Mouse (Mus musculus) hindbrain, embryonic 16.5 days (tissue): Measurements from ENCODE around the gene Cnot1. TPM values are rescaled to one million over a fixed set of nuclear protein-coding genes. Genes with fewer than 3 reads are reported as not detected.
A peak's percentile ranks its signal among the peaks of the same experiment; 100 is the strongest.

ENCODE experiments used
- ATAC-seq: fragments of 200-750 bp; cut with Nextera tagmentation; 2 replicates; pipeline ENCODE4 v1.8.0; 2017; ENCODE audit warnings: moderate TSS enrichment, moderate library complexity
- H3K27ac ChIP-seq: fragments of 300-500 bp; sonication (generic); 2 replicates; pipeline ENCODE4 v1.5.1; 2014; ENCODE audit warnings: low read depth, mild to moderate bottlenecking, control low read depth, low read length, moderate library complexity
- H3K27me3 ChIP-seq: fragments of 300-500 bp; sonication (generic); replicated peaks from 2 replicates; pipeline ENCODE4 v1.6.1; 2014; ENCODE audit warnings: low read length; ENCODE audit not compliant: control insufficient read depth, insufficient read depth
- H3K36me3 ChIP-seq: fragments of 300-500 bp; sonication (generic); 2 replicates; pipeline ENCODE4 v1.6.1; 2014; ENCODE audit warnings: mild to moderate bottlenecking, low read length, moderate library complexity, mixed read lengths; ENCODE audit not compliant: control insufficient read depth, insufficient read depth
- H3K4me1 ChIP-seq: fragments of 300-500 bp; sonication (generic); 2 replicates; pipeline ENCODE4 v1.6.1; 2014; ENCODE audit warnings: low read depth, low read length; ENCODE audit not compliant: control insufficient read depth, insufficient read depth
- H3K4me2 ChIP-seq: fragments of 300-500 bp; sonication (generic); 2 replicates; pipeline ENCODE4 v1.6.1; 2014; ENCODE audit warnings: mild to moderate bottlenecking, low read length, control low read depth, moderate library complexity
- H3K4me3 ChIP-seq: fragments of 300-500 bp; sonication (generic); 2 replicates; pipeline ENCODE4 v1.5.1; 2014; ENCODE audit warnings: mild to moderate bottlenecking, low read length, control low read depth, moderate library complexity
- H3K9ac ChIP-seq: fragments of 300-500 bp; sonication (generic); 2 replicates; pipeline ENCODE4 v1.6.1; 2014; ENCODE audit warnings: low read depth, mild to moderate bottlenecking, control low read depth, low read length, moderate library complexity
- H3K9me3 ChIP-seq: fragments of 300-500 bp; sonication (generic); 2 replicates; pipeline ENCODE4 v1.6.1; 2014; ENCODE audit warnings: mild to moderate bottlenecking, low read length, moderate library complexity; ENCODE audit not compliant: control insufficient read depth
- WGBS: fragments of 180-500 bp; shearing (Covaris S2); extraction: QIAGEN DNeasy Blood & Tissue Kit; methylation state at CpG from one replicate; pipeline ENCODE4 v1.1.7; 2014; 5-methylcytosine and 5-hydroxymethylcytosine counted together
- polyA plus RNA-seq: library from polyadenylated mRNA; unstranded; fragments of >200 nt; fragmentation: Nextera tagmentation; extraction: Ambion mirVana; gene quantifications from 2 replicates; pipeline ENCODE4 v1.2.1, GENCODE M21; 2015

Cnot1 gene
- polyA plus RNA-seq, 1 experiment from 2014 or later, result 31.3 TPM

DNA sequence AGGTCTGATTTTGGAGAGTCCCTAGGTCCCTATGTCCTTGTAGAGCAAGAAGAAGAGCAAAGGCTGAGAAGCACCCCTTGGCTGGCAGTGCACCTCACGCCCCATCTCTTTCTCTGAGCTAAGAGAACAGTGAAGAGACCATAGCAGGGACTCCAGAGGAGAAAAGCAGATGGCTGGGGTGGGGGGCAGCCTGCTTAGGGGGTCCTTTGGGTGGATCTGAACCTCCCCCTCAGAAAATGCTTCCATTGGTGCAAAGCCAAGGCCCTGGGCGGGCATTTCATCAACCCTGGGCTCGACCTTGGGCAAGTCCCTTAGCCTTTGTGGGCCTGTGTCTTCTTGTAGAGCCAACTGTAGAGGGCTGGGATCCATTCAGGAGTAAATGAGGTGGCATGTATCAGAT lies 102.7 kb downstream of the Cnot1 start:
- 94% methylated on average over 3 of the region's 3 CpGs for whole genome bisulfite sequencing
- H3K4me3 ChIP-seq, result peak overlapping the region; percentile 75
- H3K36me3 ChIP-seq, result peaks cover 24% of the 10 kb centered on the region
- no peak overlapping the region for H3K27ac ChIP-seq
- H3K27me3 ChIP-seq, result no peaks in the 10 kb centered on the region
- ATAC-seq, result no peak
- peak overlapping the region; percentile 88 for H3K9ac ChIP-seq
- H3K9me3 ChIP-seq, result no peaks in the 10 kb centered on the region
- peak overlapping the region; percentile 80 for H3K4me2 ChIP-seq
- peaks cover 42% of the 10 kb centered on the region for H3K4me1 ChIP-seq

GRCm38 (mm10) chr8:95703461-95704260 lies 103.6 kb downstream of the Cnot1 start:
- peak; percentile 46 for ATAC-seq
- Histone ChIP-seq H3K9me3 (no peaks in the 10 kb centered on the region), H3K9ac (peak overlapping the region; percentile 88), H3K36me3 (peaks cover 19% of the 10 kb centered on the region), H3K4me1 (peaks cover 42% of the 10 kb centered on the region), H3K4me3 (peak overlapping the region; percentile 75), H3K4me2 (peak overlapping the region; percentile 80), H3K27me3 (no peaks in the 10 kb centered on the region), H3K27ac (peak overlapping the region; percentile 84)
- under 1% methylated on average over 14 of the region's 15 CpGs for WGBS

DNA sequence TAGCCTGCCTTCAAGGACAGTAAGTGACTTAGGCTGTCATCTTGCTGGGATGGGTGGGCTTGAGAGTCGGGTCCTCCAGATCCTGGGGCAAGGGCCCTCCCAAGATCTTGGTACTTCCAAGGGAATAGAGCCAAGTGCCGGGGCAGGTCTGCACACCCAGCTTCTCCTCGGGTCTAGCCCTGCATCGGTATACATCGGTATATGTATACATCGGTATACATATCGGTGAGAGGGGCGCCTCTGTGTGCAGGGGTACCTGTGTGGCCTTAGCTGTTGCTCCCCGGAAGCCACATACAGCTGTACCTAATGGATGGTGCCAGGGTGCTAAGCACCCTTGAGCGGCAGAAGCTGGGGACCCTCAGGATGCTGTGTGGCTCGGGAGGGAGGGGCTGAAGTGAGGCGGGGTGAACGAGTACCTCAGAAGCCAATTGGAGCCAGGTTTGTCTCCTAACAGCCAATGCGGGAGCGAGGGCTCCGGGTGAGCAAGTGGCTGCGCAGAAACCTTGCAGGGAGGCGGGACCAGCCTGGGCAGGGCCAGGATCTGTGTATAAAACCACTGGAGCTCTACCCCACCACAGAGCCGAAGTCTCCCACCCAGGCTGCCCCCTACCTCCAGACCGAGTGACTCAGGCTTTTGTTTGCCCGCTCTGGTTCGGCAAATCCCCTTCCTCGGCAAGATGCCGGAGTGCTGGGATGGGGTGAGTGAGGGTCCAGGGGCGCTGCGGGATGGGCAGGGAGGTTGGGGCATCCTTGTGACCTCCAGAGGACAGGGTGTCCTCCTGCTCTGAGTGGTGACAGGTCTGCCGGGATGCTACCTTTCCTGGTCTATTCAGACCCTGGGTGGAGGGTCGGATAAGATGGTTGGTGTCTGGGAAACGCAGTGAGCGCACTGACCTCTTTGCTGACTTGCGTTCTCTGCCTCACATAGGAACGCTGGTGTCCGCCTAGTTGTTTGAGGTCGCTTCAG lies 104.5 kb downstream of the Cnot1 start:
- Histone ChIP-seq H3K27ac (peak overlapping the region; percentile 84), H3K4me3 (peak overlapping the region; percentile 75), H3K4me2 (peak overlapping the region; percentile 80), H3K9ac (peak overlapping the region; percentile 88), H3K27me3 (no peaks in the 10 kb centered on the region), H3K4me1 (peaks cover 42% of the 10 kb centered on the region), H3K9me3 (no peaks in the 10 kb centered on the region), H3K36me3 (peaks cover 15% of the 10 kb centered on the region)
- whole genome bisulfite sequencing, result under 1% methylated on average over 32 of the region's 34 CpGs
- ATAC-seq, result peak; percentile 95

GRCm38 (mm10) chr8:95701809-95702208 lies 105.5 kb downstream of the Cnot1 start:
- no peak overlapping the region; the same call in 1 of the 2 replicates for H3K4me2 ChIP-seq
- H3K9ac ChIP-seq, result no peak overlapping the region
- H3K4me1 ChIP-seq, result peaks cover 44% of the 10 kb centered on the region
- no peaks in the 10 kb centered on the region for H3K27me3 ChIP-seq
- H3K27ac ChIP-seq, result no peak overlapping the region; the same call in 1 of the 2 replicates
- no peak; the same call in 1 of the 2 replicates for ATAC-seq
- WGBS, result 79% methylated on average over 4 of the region's 4 CpGs
- H3K36me3 ChIP-seq, result peaks cover 7% of the 10 kb centered on the region; the same call in 1 of the 2 replicates
- no peak overlapping the region for H3K4me3 ChIP-seq
- no peaks in the 10 kb centered on the region for H3K9me3 ChIP-seq

DNA sequence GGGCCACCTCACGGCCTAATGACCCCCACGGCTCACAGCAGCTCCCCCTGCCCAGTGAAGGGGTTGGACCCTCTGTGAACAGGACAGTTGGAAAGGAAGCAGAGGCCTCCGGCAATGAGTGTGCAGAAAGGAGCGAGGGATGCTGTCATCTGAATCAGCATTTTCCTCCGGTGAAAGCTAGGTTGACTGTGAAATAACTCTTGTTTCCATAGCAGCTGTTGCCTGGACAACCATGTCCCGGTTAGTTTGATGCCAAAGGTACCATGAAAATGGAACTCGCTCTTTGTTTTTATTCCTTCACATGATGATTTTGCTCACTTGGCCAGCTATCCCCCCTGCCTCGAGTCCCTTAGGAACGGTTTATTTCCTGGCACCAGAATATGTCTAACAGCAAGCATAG lies 107.0 kb downstream of the Cnot1 start:
- WGBS, result 24% methylated on average over 9 of the region's 9 CpGs
- H3K27ac ChIP-seq, result peak overlapping the region; percentile 59
- H3K4me2 ChIP-seq, result peak overlapping the region; percentile 24; the same call in 1 of the 2 replicates
- H3K27me3 ChIP-seq, result no peaks in the 10 kb centered on the region
- no peaks in the 10 kb centered on the region for H3K36me3 ChIP-seq
- H3K9ac ChIP-seq, result peak overlapping the region; percentile 36
- no peak overlapping the region for H3K4me3 ChIP-seq
- H3K9me3 ChIP-seq, result no peaks in the 10 kb centered on the region
- H3K4me1 ChIP-seq, result peaks cover 43% of the 10 kb centered on the region
- ATAC-seq, result no peak

DNA sequence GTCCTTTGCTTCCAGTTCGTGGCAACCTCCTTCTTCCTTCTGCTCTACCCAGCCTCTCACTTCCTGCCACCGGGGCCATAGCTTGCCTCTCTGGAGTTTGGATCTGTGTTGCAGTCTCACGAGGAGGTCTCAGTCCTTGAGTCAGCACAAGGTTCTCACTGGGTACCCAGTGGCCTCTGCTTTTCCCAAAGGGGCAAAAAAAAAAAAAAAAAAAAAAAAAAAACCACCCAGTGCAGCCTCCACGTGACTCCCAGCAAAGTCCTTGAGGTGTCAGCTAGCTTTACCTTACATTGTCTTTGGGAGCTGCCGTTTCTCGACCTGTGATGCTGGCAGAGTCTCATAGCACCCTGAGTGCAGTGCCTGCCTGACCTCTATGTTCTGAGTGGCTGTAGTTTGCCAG lies 109.1 kb downstream of the Cnot1 start:
- 47% methylated on average over 6 of the region's 6 CpGs for WGBS
- Histone ChIP-seq H3K4me3 (no peak overlapping the region), H3K9me3 (no peaks in the 10 kb centered on the region), H3K9ac (no peak overlapping the region), H3K27me3 (no peaks in the 10 kb centered on the region), H3K4me1 (peaks cover 34% of the 10 kb centered on the region), H3K27ac (no peak overlapping the region), H3K36me3 (no peaks in the 10 kb centered on the region), H3K4me2 (no peak overlapping the region)
- ATAC-seq, result no peak

- no peak overlapping the region for H3K27ac ChIP-seq
- no peaks in the 10 kb centered on the region for H3K36me3 ChIP-seq
- peak overlapping the region; percentile 46 for H3K4me2 ChIP-seq
- H3K27me3 ChIP-seq, result no peaks in the 10 kb centered on the region
- no peak overlapping the region for H3K4me3 ChIP-seq
- 4% methylated on average over 11 of the region's 11 CpGs for WGBS
- H3K9ac ChIP-seq, result peak overlapping the region; percentile 51
- H3K9me3 ChIP-seq, result no peaks in the 10 kb centered on the region
- ATAC-seq, result peak; percentile 28
- H3K4me1 ChIP-seq, result peaks cover 30% of the 10 kb centered on the region
These were observed 110.1 kb downstream of the Cnot1 start for GRCm38 (mm10) chr8:95697128-95697527.

- ATAC-seq, result no peak
- Histone ChIP-seq H3K27me3 (no peaks in the 10 kb centered on the region), H3K4me2 (peak overlapping the region; percentile 46), H3K36me3 (no peaks in the 10 kb centered on the region), H3K9me3 (no peaks in the 10 kb centered on the region), H3K9ac (peak overlapping the region; percentile 51; the same call in 1 of the 2 replicates), H3K4me1 (peaks cover 29% of the 10 kb centered on the region), H3K27ac (no peak overlapping the region), H3K4me3 (no peak overlapping the region)
- 61% methylated on average over 8 of the region's 8 CpGs for WGBS
These were observed 110.6 kb downstream of the Cnot1 start for GRCm38 (mm10) chr8:95696661-95697060.

DNA sequence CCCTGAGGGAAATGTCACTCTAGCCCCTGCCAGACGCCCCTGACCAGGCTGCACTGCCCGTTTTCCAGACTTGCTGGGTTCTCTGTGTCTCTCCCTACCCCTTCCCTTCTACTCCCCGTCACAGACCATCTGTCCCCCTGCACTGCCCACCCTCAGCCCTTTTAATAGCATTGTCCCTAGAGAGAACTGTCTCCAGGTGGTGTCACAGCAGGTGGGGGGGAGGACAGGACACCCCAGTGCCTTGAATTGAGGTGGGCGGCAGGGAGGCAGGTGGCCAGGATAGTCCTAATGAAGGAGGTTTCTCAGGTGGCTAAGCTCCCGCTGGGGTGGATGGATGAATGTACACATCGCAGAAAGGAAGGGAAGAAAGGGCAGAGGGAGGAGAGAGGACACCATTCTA lies 112.6 kb downstream of the Cnot1 start:
- H3K4me1 ChIP-seq, result peaks cover 11% of the 10 kb centered on the region

More for the DNA sequence above, 112.6 kb downstream of the Cnot1 start:
- H3K36me3 ChIP-seq, result no peaks in the 10 kb centered on the region
- H3K9me3 ChIP-seq, result no peaks in the 10 kb centered on the region
- H3K4me3 ChIP-seq, result no peak overlapping the region
- no peak for ATAC-seq
- peak overlapping the region; percentile 28 for H3K9ac ChIP-seq
- no peak overlapping the region for H3K27ac ChIP-seq
- WGBS, result 10% methylated on average over 6 of the region's 6 CpGs
- 0 out of 2 replicates have a peak overlapping the region, but pooled peaks have one; percentile 7 for H3K4me2 ChIP-seq
- H3K27me3 ChIP-seq, result no peaks in the 10 kb centered on the region
